Mouse (Mus musculus) lung, adult 2 months (tissue): ENCODE data around the gene Psd.

Experiments
- CTCF ChIP-seq: fragments of 200-500 bp; IDR thresholded peaks from 2 replicates; pipeline ENCODE4 v1.5.1; 2011; ENCODE audit warnings: mild to moderate bottlenecking, low read length, control low read depth; ENCODE audit not compliant: insufficient read depth
- POLR2A ChIP-seq: fragments of 200-500 bp; IDR thresholded peaks from 2 replicates; pipeline ENCODE4 v1.6.1; 2011; ENCODE audit warnings: low read depth, mild to moderate bottlenecking, control low read depth, low read length, borderline replicate concordance; ENCODE audit errors: extremely low read depth

GRCm38 (mm10) chr19:46350168-46350932, 23.4 kb upstream of the Psd start, which contains the start of gene 2310034G01Rik:
- TF ChIP-seq POLR2A (no peak), CTCF (no peak)
